Mouse (Mus musculus) forebrain, embryonic 16.5 days (tissue): ENCODE data around the gene Clcnka. TPM values are rescaled to one million over a fixed set of nuclear protein-coding genes. Genes with fewer than 3 reads are reported as not detected.
A peak's percentile ranks its signal among the peaks of the same experiment; 100 is the strongest.

ENCODE experiments used
- ATAC-seq: fragments of 200-750 bp; cut with Nextera tagmentation; 2 replicates; pipeline ENCODE4 v1.8.0; 2017; ENCODE audit warnings: mild to moderate bottlenecking, moderate library complexity
- H3K27ac ChIP-seq: fragments of 300-500 bp; sonication (generic); 2 replicates; pipeline ENCODE4 v1.5.1; 2014; ENCODE audit warnings: low read length, control low read depth
- H3K27me3 ChIP-seq: fragments of 300-500 bp; sonication (generic); replicated peaks from 2 replicates; pipeline ENCODE4 v1.6.1; 2014; ENCODE audit warnings: low read length; ENCODE audit not compliant: control insufficient read depth, insufficient read depth
- H3K36me3 ChIP-seq: fragments of 300-500 bp; sonication (generic); 2 replicates; pipeline ENCODE4 v1.6.1; 2014; ENCODE audit not compliant: control insufficient read depth, insufficient read depth
- H3K4me1 ChIP-seq: fragments of 300-500 bp; sonication (generic); replicated peaks from 2 replicates; pipeline ENCODE4 v1.6.1; 2014; ENCODE audit warnings: low read length; ENCODE audit not compliant: control insufficient read depth, insufficient read depth
- H3K4me2 ChIP-seq: fragments of 300-500 bp; sonication (generic); 2 replicates; pipeline ENCODE4 v1.6.1; 2014; ENCODE audit warnings: mild to moderate bottlenecking, low read length, control low read depth
- H3K4me3 ChIP-seq: fragments of 300-500 bp; sonication (generic); replicated peaks from 2 replicates; pipeline ENCODE4 v1.5.1; 2014; ENCODE audit warnings: mild to moderate bottlenecking, low read length, control low read depth
- H3K9ac ChIP-seq: fragments of 300-500 bp; sonication (generic); replicated peaks from 2 replicates; pipeline ENCODE4 v1.6.1; 2014; ENCODE audit warnings: low read depth, low read length, control low read depth
- H3K9me3 ChIP-seq: fragments of 300-500 bp; sonication (generic); 2 replicates; pipeline ENCODE4 v1.6.1; 2016; ENCODE audit warnings: low read length; ENCODE audit not compliant: control insufficient read depth
- WGBS: fragments of 180-500 bp; shearing (Covaris S2); extraction: QIAGEN DNeasy Blood & Tissue Kit; methylation state at CpG from one replicate; pipeline ENCODE4 v1.1.7; 2014; 5-methylcytosine and 5-hydroxymethylcytosine counted together
- polyA plus RNA-seq: library from polyadenylated mRNA; unstranded; fragments of >200 nt; fragmentation: Nextera tagmentation; extraction: Ambion mirVana; gene quantifications from 2 replicates; pipeline ENCODE4 v1.2.1, GENCODE M21; 2015

Gene Clcnka
- not detected in 2 replicates for polyA plus RNA-seq

DNA sequence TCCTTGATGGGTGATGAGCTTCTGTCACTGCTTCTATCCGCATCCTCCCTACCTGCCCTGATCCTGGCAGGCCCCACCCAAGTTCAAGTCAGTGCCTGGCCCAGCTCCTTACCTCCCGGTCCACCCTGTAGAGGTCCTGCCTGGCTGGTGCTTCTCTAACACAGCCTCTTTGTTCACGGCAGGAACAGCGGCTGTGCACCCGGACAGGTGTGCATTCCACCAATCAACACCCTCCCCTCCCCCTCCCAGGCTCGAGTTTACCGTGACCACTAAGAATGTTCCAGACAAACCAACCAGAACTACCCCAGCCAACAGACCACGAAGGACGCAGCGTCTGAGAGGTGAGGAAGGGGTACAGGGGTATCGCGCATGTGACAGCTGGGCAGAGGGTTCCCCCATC is at the start of gene Clcnka:
Gene Clcnka, minus strand, starts transcription at position 180 of the 400 bp plus-strand sequence.
- H3K4me3 ChIP-seq, result no peak within 1 kb of the TSS
- H3K4me2 ChIP-seq, result no peak within 1 kb of the TSS
- no peak for ATAC-seq
- H3K9ac ChIP-seq, result no peak within 1 kb of the TSS
- no peaks in the 10 kb centered on the region for H3K36me3 ChIP-seq
- 68% methylated on average over 12 of the region's 12 CpGs for WGBS
- H3K4me1 ChIP-seq, result 0 out of 2 replicates have a peak, but pooled peaks cover 2% of the 10 kb centered on the region
- H3K27me3 ChIP-seq, result no peaks in the 10 kb centered on the region
- H3K27ac ChIP-seq, result no peak within 1 kb of the TSS
- no peaks in the 10 kb centered on the region for H3K9me3 ChIP-seq

DNA sequence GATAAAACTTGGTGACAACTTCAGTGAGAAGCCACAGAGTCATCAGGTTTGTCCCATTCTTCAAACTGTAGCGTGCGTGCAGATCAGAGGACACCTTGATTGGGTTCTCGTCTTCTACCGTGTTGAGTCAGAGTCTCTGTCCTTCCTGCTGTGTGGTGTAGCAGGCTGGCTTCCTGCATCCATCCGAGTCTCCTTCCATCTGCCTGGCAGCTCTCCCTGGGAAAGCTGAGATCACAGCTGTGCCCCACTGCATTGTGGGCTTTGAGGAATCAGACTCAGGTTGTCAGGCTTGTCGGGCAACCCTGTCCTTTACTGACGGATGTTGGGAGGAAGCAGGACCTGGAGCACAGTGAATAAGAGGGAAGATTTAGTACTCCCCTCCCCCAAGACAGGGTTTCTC is 47.7 kb upstream of the Clcnka start:
- WGBS, result 70% methylated on average over 7 of the region's 7 CpGs
- H3K27me3 ChIP-seq, result no peaks in the 10 kb centered on the region
- no peak overlapping the region for H3K27ac ChIP-seq
- no peaks in the 10 kb centered on the region for H3K9me3 ChIP-seq
- no peak overlapping the region for H3K4me3 ChIP-seq
- peaks cover 21% of the 10 kb centered on the region for H3K4me1 ChIP-seq
- H3K4me2 ChIP-seq, result no peak overlapping the region
- H3K36me3 ChIP-seq, result peaks cover 18% of the 10 kb centered on the region
- no peak overlapping the region for H3K9ac ChIP-seq
- no peak for ATAC-seq

DNA sequence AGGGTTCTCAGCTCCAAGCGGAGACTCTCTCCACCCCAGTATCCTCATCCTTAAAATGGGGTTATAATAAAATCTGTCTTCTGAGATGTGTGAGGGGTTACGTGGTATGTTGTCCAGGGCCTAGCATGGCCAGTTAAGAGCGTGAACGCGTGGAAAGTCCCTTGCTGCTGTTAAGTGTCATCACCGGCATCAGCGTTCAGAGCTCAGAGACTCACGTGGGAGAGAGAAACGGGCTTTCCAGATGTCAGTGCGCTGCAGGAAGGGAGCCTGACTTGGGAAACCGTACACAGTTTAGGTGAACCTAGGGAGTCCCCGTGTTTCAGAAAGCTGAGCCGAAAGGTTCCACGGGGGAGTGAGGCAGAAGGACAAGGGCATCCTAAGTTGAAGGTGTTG is 46.8 kb upstream of the Clcnka start:
- peak overlapping the region; percentile 97 for H3K9ac ChIP-seq
- H3K4me1 ChIP-seq, result peaks cover 21% of the 10 kb centered on the region
- no peak for ATAC-seq
- WGBS, result 16% methylated on average over 14 of the region's 14 CpGs
- no peaks in the 10 kb centered on the region for H3K27me3 ChIP-seq
- H3K27ac ChIP-seq, result peak overlapping the region; percentile 80; the same call in 1 of the 2 replicates
- peak overlapping the region; percentile 96 for H3K4me3 ChIP-seq
- peaks cover 18% of the 10 kb centered on the region for H3K36me3 ChIP-seq
- no peaks in the 10 kb centered on the region for H3K9me3 ChIP-seq
- peak overlapping the region; percentile 93 for H3K4me2 ChIP-seq

DNA sequence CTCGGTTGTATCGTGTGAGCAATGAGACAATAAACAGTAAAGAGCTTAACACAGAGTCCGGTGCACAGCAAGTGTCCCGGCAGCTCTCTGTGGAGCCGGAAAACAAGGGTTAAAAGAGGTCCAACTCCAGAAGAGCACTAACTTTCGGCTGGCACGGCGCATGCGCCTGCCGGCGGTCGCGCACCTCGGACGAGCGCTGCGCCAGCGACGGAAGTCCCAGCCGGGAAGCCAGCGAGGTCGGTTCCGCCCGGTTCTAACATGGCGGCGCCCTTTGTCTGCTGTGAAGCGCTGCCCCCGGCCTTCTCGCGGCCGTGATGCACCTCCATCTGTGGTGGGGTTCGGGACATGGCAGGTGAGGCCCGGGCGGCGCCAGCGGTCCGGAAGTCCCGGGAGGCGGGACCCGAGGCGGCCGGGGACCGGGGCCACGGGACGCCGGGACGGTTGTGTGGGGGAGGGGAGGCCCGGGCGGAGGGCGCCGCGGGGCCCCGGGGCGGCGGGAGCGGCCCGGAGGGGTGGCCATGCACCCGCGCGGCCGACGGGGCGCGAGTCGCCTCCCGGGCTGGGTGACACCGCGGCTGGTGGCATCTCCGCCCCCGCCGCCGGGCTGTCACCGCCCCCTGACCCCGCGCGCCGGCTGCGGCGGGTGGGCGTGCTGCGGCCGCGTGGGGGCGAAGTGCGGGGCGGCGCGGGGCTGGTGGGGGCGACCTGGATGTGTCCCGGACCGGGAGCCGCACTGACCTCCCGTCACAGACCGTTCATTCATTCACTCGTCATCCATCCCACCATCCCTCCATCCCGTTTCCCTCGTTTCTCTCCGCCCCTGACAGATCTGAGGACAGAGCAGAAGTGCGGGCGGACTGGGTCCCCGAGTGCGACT is 46.2 kb upstream of the Clcnka start, which contains the start of gene Zbtb17:
Gene Zbtb17, plus strand, starts transcription at position 204 of the 877 bp plus-strand sequence.
- Histone ChIP-seq H3K27ac (peak within 1 kb of the TSS; percentile 80), H3K4me3 (peak within 1 kb of the TSS; percentile 96), H3K36me3 (peaks cover 18% of the 10 kb centered on the region), H3K9ac (peak within 1 kb of the TSS; percentile 97), H3K27me3 (no peaks in the 10 kb centered on the region), H3K4me2 (peak within 1 kb of the TSS; percentile 93), H3K4me1 (peaks cover 21% of the 10 kb centered on the region), H3K9me3 (no peaks in the 10 kb centered on the region)
- peak; percentile 96 for ATAC-seq
- WGBS, result under 1% methylated on average over 75 of the region's 102 CpGs

DNA sequence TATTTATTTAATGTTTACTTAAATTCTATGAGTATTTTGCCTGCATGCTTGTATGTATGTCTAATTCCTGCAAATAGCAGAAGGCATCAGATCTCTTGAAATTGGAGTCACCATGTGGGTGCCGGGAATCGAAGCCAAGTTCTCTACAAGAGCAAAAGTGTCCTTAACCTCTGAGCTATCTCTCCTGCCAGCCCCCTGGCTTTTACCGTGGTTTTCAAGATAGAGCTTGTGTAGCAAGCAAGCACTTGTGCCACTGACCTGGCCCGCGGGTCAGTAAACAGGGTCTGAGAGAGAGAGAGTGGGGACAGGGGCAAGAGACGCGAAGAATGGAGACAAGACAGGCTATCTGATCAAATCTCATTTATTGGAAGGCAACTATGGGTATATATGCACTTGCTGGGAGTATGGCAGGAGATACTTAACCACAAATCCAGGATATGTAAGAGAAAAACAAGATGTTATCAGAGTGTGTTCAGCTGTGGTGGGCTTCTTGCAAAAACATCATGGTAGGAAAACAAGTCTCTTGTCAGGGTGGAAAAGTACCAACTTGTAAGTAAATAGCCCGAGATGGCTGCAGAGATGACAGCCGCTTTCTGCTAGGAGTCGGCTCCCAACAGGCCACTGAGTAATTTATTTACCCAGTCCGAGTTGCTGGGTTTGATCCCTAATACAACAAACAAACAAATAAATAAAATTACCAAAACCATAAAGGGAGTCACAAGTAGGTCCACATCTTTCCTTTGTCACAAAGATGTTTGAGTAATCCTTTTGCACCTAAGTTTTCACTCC is 45.3 kb upstream of the Clcnka start:
- Histone ChIP-seq H3K4me2 (peak overlapping the region; percentile 68), H3K9ac (peak overlapping the region; percentile 97; the same call in 1 of the 2 replicates), H3K27me3 (no peaks in the 10 kb centered on the region), H3K4me3 (peak overlapping the region; percentile 96), H3K36me3 (peaks cover 12% of the 10 kb centered on the region), H3K4me1 (peaks cover 21% of the 10 kb centered on the region), H3K27ac (no peak overlapping the region), H3K9me3 (no peaks in the 10 kb centered on the region)
- no peak for ATAC-seq
- WGBS, result 53% methylated on average over 11 of the region's 11 CpGs

DNA sequence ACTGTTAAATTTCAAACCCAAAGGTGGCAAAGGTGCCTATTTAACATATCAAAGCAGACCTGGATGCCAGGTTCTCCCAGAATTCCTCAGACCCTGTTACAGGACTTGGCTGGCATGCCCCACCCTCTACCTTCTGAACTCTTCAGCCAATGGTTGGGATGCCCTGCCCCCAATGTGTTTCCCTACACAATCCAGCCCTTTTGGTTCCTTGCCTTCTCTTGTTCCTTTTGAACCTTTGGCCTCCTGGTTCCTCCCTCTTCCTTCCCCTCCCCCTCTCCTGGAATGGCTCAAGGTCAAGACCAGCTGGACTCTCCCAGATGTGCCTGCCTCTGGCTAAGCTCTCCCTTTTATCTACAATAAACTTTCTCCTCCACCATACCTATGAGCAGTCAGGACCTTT is 42.4 kb upstream of the Clcnka start:
- no peak for ATAC-seq
- no peak overlapping the region for H3K9ac ChIP-seq
- no peaks in the 10 kb centered on the region for H3K36me3 ChIP-seq
- no peak overlapping the region for H3K4me2 ChIP-seq
- H3K9me3 ChIP-seq, result no peaks in the 10 kb centered on the region
- H3K4me1 ChIP-seq, result peaks cover 14% of the 10 kb centered on the region
- H3K27me3 ChIP-seq, result no peaks in the 10 kb centered on the region
- no peak overlapping the region for H3K4me3 ChIP-seq
- H3K27ac ChIP-seq, result no peak overlapping the region

DNA sequence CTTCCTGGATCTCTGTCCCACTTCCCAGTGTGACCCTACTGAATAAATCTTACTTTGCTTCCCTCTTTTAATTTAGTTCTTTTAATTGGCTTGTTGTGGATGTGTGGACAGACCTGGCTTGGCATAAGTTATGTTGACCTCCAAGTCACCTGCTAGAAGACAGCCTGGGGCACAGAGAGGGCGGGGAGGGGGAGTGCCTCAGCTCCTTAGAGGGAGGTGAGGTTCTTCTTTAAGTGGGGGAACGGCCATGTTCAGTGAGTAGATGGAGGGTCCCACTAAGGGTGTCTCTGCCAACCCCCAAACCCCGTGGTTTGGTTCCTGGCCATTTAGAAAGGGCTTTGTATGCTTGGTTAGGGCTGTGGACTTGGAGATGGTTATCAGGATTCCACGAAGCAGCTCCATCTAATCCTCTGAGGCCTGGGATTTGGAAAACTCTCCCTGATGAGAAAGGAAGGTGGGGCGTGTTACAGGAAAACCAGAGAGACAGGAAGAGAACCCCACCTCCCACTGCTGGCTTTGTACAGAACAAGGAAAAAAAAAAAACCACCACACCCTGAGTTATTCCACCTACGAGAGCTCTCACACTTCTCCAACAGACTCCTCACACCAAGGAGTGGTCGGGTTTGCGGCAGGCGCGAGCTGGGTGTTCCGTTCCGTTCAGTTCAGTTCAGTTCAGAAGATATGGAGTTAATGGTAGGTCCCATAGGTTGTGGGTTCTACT is 40.7 kb upstream of the Clcnka start:
- Histone ChIP-seq H3K4me1 (peaks cover 6% of the 10 kb centered on the region), H3K4me2 (no peak overlapping the region), H3K27ac (no peak overlapping the region), H3K4me3 (no peak overlapping the region), H3K9ac (no peak overlapping the region), H3K9me3 (no peaks in the 10 kb centered on the region), H3K36me3 (no peaks in the 10 kb centered on the region), H3K27me3 (no peaks in the 10 kb centered on the region)
- WGBS, result 89% methylated on average over 12 of the region's 12 CpGs
- no peak for ATAC-seq

DNA sequence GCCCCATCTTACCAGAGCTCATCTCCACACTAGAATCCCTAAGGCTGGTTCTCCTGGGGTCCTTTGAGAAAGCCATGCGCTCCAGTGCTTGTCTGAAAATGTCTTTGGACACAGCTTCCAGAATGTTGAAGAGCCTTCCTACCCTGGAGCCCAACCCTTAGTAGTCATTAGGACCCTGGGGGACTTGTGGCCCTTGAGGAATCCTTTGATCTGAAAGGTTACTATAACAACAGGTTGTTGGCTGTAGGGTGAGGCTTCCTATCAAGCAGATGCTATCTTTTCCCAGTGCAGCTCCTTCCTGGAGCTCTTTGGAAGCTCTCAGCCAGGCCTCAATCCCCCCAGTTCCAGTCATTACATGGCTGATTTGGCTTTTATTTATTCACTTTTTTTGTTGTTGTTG is 37.5 kb upstream of the Clcnka start, which contains the start of gene Srarp:
Gene Srarp, minus strand, starts transcription at position 132 of the 400 bp plus-strand sequence.
- H3K27me3 ChIP-seq, result no peaks in the 10 kb centered on the region
- no peaks in the 10 kb centered on the region for H3K9me3 ChIP-seq
- H3K27ac ChIP-seq, result no peak within 1 kb of the TSS
- WGBS, result 81% methylated on average over 1 of the region's 1 CpGs
- no peak within 1 kb of the TSS for H3K9ac ChIP-seq
- ATAC-seq, result no peak
- no peaks in the 10 kb centered on the region for H3K4me1 ChIP-seq
- H3K36me3 ChIP-seq, result no peaks in the 10 kb centered on the region
- no peak within 1 kb of the TSS for H3K4me3 ChIP-seq
- no peak within 1 kb of the TSS for H3K4me2 ChIP-seq

DNA sequence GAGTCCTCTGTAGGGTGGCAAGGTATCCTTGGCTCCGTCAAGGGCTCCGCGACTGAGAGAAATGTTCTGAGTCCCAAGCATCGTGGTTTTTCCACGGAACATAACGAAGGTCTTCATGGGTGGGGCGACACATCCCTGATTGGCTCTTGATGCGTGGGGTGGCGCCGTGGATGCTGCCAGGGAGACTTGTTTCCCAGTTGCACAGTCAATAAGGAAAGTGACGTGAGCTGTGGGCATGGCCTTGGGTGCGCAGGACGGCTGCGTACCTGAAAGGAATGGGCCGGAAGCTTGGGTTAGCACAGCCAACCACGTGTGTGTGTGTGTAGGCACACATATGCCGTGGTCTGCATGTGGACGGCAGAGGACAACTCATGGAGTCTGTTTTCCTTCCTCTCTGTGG is 34.7 kb upstream of the Clcnka start:
- H3K27me3 ChIP-seq, result no peaks in the 10 kb centered on the region
- H3K9me3 ChIP-seq, result no peaks in the 10 kb centered on the region
- no peak overlapping the region for H3K4me2 ChIP-seq
- H3K9ac ChIP-seq, result no peak overlapping the region
- no peak for ATAC-seq
- 84% methylated on average over 18 of the region's 18 CpGs for WGBS
- H3K4me1 ChIP-seq, result no peaks in the 10 kb centered on the region
- no peak overlapping the region for H3K4me3 ChIP-seq
- H3K27ac ChIP-seq, result no peak overlapping the region
- no peaks in the 10 kb centered on the region for H3K36me3 ChIP-seq
